Mouse (Mus musculus): Measurements from ENCODE around the gene Aff1. TPM values are rescaled to one million over a fixed set of nuclear protein-coding genes. Genes with fewer than 3 reads are reported as not detected.

Gene Aff1
- total RNA-seq, 2 experiments from 2014 or later = 20.8 to 23.0 TPM

GRCm38 (mm10) chr5:103889766-103890165, 197.6 kb downstream of the Aff1 start:
- DNase-seq (ENCODE audit: low spot score in 2 of 2) = no peak

DNA sequence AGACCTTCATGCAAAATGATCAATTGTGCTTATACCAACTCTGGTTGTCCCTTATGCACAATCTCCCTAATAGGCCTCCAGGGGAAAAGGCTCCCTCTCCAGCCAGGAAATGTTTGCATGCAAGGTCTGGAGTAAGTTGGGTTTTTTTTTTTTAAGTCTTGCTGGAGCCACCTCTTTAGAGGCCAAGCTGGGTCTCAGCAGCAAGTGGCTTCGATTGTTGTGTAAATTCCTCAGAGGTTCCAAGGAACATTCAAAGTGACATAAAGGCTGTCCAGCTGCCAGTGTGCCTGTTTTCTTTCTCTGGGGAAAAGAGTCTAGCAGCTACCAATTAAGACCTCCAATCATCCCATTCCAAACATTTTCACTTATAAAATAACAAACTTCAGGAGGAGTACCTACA, 206.1 kb downstream of the Aff1 start:
- DNase-seq (ENCODE audit: low spot score in 2 of 2) = no peak

Other genes starting within 250 kb of the Aff1 start
- gene Slc10a6, start 63.0 kb upstream of the Aff1 start, total RNA-seq (2021) = not detected
- not detected for gene 1700016H13Rik, start 36.4 kb upstream of the Aff1 start, total RNA-seq (2021)
- gene Klhl8, start 218.9 kb downstream of the Aff1 start, total RNA-seq (2021) = 10 to 100 TPM; 35.2 to 35.7 TPM